Mouse (Mus musculus) hindbrain, embryonic 11.5 days (tissue): ENCODE results near the gene Fam208a. TPM values are rescaled to one million over a fixed set of nuclear protein-coding genes. Genes with fewer than 3 reads are reported as not detected.

Source experiments
- ATAC-seq: fragments of 200-750 bp; cut with Nextera tagmentation; 2 replicates; pipeline ENCODE4 v1.8.0; 2017; ENCODE audit warnings: mild to moderate bottlenecking, moderate TSS enrichment, moderate library complexity; ENCODE audit not compliant: low FRiP score
- DNase-seq: peaks from one replicate; pipeline ENCODE4 v3.0.0-alpha.2; 2015; ENCODE audit warnings: low spot score
- H3K27ac ChIP-seq: fragments of 300-500 bp; sonication (generic); 2 replicates; pipeline ENCODE4 v1.5.1; 2014; ENCODE audit warnings: mild to moderate bottlenecking, low read depth, low read length
- H3K27me3 ChIP-seq: fragments of 300-500 bp; sonication (generic); 2 replicates; pipeline ENCODE4 v1.6.1; 2014; ENCODE audit warnings: mild to moderate bottlenecking, low read length, moderate library complexity, mixed read lengths; ENCODE audit not compliant: control insufficient read depth, insufficient read depth
- H3K36me3 ChIP-seq: fragments of 300-500 bp; sonication (generic); 2 replicates; pipeline ENCODE4 v1.6.1; 2014; ENCODE audit warnings: mild to moderate bottlenecking, low read length, moderate library complexity, mixed read lengths; ENCODE audit not compliant: control insufficient read depth, insufficient read depth
- H3K4me1 ChIP-seq: fragments of 300-500 bp; sonication (generic); replicated peaks from 2 replicates; pipeline ENCODE4 v1.6.1; 2014; ENCODE audit warnings: low read length, mixed read lengths; ENCODE audit not compliant: control insufficient read depth, insufficient read depth
- H3K4me2 ChIP-seq: fragments of 300-500 bp; sonication (generic); replicated peaks from 2 replicates; pipeline ENCODE4 v1.6.1; 2014; ENCODE audit warnings: mild to moderate bottlenecking, low read depth, low read length
- H3K4me3 ChIP-seq: fragments of 300-500 bp; sonication (generic); 2 replicates; pipeline ENCODE4 v1.5.1; 2014; ENCODE audit warnings: low read depth, low read length
- H3K9ac ChIP-seq: fragments of 300-500 bp; sonication (generic); 2 replicates; pipeline ENCODE4 v1.6.1; 2014; ENCODE audit warnings: low read depth, low read length
- H3K9me3 ChIP-seq: fragments of 300-500 bp; sonication (generic); 2 replicates; pipeline ENCODE4 v1.6.1; 2016; ENCODE audit warnings: low read length; ENCODE audit not compliant: control insufficient read depth
- WGBS: fragments of 180-500 bp; shearing (Covaris S2); extraction: QIAGEN DNeasy Blood & Tissue Kit; methylation state at CpG from one replicate; pipeline ENCODE4 v1.1.7; 2014; 5-methylcytosine and 5-hydroxymethylcytosine counted together
- polyA plus RNA-seq: library from polyadenylated mRNA; unstranded; fragments of >200 nt; fragmentation: Nextera tagmentation; extraction: Ambion mirVana; gene quantifications from 2 replicates; pipeline ENCODE4 v1.2.1, GENCODE M21; 2014

Fam208a gene
- polyA plus RNA-seq, 1 experiment from 2014 or later, result 17.9 TPM

DNA sequence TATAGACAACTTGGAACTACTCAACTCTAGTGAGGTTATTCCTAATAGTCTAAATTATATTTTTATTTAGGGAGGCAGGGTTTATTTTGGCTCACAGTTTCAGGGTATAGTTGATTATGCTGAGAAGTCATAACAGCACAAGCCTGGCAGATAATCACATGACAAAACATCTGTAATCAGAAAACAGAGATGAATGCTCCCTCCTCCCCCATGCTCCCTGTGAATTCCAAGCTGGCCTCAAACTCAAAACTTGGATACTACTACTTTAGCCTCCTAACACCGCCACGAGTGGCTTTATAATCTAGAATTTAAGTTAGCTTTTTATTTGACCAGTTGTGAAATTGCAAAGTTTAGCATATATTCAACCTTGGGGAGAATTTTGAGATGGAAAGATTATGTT, 3.4 kb downstream of the Fam208a start:
- H3K9me3 ChIP-seq, result no peaks in the 10 kb centered on the region; the same call in 1 of the 2 replicates
- no peaks in the 10 kb centered on the region for H3K27me3 ChIP-seq
- no peaks in the 10 kb centered on the region for H3K4me1 ChIP-seq
- ATAC-seq (no peak), DNase-seq (no peak)
- H3K9ac ChIP-seq, result no peak overlapping the region
- no peaks in the 10 kb centered on the region for H3K36me3 ChIP-seq
- 94% methylated on average over 2 of the region's 2 CpGs for WGBS
- H3K4me2 ChIP-seq, result no peak overlapping the region
- H3K4me3 ChIP-seq, result no peak overlapping the region
- no peak overlapping the region for H3K27ac ChIP-seq

DNA sequence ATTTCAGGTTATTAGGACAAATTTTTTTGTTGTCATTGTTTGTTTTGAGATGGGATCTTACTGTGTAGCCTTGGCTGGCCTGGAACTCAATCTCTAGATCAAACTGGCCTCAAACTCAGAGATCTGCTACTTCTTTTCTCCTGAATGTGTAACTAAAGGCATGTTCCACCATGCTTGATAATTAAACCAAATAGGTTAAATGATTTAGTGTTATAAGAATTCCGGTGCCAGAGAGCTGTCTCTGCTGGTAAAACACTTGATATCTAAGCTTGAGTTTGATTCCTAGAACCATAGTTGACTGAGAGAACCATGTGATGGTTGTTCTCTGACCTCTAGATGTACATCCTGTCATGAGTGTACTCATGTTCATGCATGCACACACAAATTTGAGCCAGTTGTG, 7.5 kb downstream of the Fam208a start:
- WGBS, result 100% methylated on average over 1 of the region's 1 CpGs
- H3K36me3 ChIP-seq, result no peaks in the 10 kb centered on the region
- no peak for ATAC-seq

DNA sequence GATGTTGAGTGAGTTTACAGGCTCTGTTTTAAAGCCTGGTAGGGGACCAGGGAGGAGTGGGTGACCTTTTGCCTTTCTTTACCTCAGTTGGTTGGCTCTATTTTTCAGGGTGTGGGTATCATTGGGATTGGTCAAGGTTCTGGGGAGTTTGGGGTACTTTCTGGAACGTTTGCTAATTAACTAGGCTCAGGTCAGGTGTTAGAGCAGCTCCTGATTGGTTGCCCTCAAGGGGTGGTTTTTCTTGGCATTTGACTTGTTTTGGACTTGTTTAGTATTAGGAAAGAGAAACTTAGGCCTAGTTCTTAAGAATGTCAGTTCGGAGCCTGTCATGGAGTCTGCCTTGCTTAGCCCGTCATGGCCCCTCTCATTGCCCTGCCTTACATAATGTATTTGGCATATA, 8.2 kb downstream of the Fam208a start:
- no peak overlapping the region for H3K27ac ChIP-seq
- DNase-seq (no peak), ATAC-seq (no peak)
- no peaks in the 10 kb centered on the region for H3K36me3 ChIP-seq
- no peaks in the 10 kb centered on the region for H3K4me1 ChIP-seq
- H3K27me3 ChIP-seq, result no peaks in the 10 kb centered on the region
- no peaks in the 10 kb centered on the region for H3K9me3 ChIP-seq
- no peak overlapping the region for H3K4me3 ChIP-seq
- H3K9ac ChIP-seq, result no peak overlapping the region
- H3K4me2 ChIP-seq, result no peak overlapping the region
- 89% methylated on average over 3 of the region's 3 CpGs for WGBS

More for the DNA sequence above, 7.5 kb downstream of the Fam208a start:
- H3K9ac ChIP-seq, result no peak overlapping the region
- no peaks in the 10 kb centered on the region for H3K4me1 ChIP-seq
- H3K27ac ChIP-seq, result no peak overlapping the region
- H3K4me2 ChIP-seq, result no peak overlapping the region
- no peak for DNase-seq
- H3K4me3 ChIP-seq, result no peak overlapping the region
- no peaks in the 10 kb centered on the region for H3K27me3 ChIP-seq
- H3K9me3 ChIP-seq, result no peaks in the 10 kb centered on the region

DNA sequence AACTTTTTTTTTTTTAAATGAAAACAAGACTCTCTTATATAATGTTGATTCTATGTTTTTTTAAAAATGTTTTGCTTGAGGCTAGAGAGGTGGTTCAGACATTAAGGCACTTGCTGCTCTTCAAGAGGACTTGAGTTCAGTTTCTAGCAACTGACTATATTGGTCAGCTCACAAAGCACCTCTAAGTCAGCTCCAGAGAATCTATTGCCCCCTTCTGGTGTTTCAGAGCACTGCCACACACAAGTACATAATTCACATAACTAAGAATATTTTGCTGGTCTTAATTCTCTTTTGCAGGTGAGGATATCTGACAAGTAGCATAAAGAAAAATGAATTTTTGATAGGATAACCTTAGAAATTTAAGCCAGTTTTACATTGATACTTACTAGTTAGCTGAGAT, 12.3 kb downstream of the Fam208a start:
- no peaks in the 10 kb centered on the region for H3K27me3 ChIP-seq
- ATAC-seq, result no peak
- 0 out of 2 replicates have a peak, but pooled peaks cover 2% of the 10 kb centered on the region for H3K36me3 ChIP-seq
- no peak overlapping the region for H3K4me2 ChIP-seq
- H3K27ac ChIP-seq, result no peak overlapping the region
- no peak overlapping the region for H3K4me3 ChIP-seq
- H3K9ac ChIP-seq, result no peak overlapping the region
- H3K9me3 ChIP-seq, result no peaks in the 10 kb centered on the region
- peak; percentile 28 for DNase-seq
- H3K4me1 ChIP-seq, result no peaks in the 10 kb centered on the region

DNA sequence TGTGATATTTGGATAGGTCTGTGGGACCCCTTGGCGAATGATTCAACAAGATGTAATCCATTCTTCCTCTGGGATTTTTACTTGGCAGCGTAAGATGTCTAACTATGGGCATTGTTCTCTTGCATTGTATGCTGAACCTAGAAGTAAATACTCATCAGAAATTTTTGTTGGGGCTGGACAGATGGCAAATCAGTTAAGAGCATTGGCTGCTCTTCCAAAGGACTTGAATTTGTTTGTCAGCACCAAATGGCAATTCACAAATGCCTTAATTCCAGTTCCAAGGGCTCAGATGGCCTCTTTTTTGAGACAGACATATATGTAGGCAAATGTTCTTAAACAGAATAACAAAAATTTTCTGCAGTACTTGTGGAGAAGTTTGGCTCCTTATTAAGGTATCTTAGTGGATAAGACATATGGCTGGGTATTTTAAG, 16.2 kb downstream of the Fam208a start:
- Histone ChIP-seq H3K4me2 (no peak overlapping the region), H3K4me1 (no peaks in the 10 kb centered on the region), H3K9ac (no peak overlapping the region), H3K4me3 (no peak overlapping the region), H3K27me3 (no peaks in the 10 kb centered on the region), H3K27ac (no peak overlapping the region), H3K9me3 (no peaks in the 10 kb centered on the region), H3K36me3 (peaks cover 4% of the 10 kb centered on the region; the same call in 1 of the 2 replicates)
- 96% methylated on average over 2 of the region's 2 CpGs for WGBS
- DNase-seq (no peak), ATAC-seq (no peak)

DNA sequence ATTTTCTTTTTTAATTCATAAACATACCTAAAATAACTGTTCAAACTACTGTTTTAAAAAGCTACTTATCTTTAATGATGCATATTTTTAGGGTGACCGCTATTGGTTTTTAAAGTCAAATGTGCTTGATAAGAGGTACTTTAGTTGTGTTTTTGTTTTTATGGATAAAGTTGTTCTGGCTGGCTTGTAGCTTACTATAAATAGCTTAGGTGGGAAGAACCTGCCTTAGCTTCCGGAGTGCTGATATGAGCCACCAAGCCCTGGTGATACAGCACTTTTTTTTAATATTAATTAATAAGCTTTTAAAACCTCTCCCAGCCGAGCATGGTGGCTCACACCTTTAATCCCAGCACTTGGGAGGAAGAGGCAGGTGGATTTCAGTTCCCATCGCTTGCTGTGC, 18.3 kb downstream of the Fam208a start:
- Histone ChIP-seq H3K36me3 (peaks cover 4% of the 10 kb centered on the region; the same call in 1 of the 2 replicates), H3K9ac (no peak overlapping the region), H3K4me2 (no peak overlapping the region), H3K27ac (no peak overlapping the region), H3K4me1 (no peaks in the 10 kb centered on the region), H3K4me3 (no peak overlapping the region), H3K27me3 (no peaks in the 10 kb centered on the region), H3K9me3 (no peaks in the 10 kb centered on the region)
- DNase-seq, result no peak
- ATAC-seq, result no peak
- WGBS, result 90% methylated on average over 4 of the region's 4 CpGs

DNA sequence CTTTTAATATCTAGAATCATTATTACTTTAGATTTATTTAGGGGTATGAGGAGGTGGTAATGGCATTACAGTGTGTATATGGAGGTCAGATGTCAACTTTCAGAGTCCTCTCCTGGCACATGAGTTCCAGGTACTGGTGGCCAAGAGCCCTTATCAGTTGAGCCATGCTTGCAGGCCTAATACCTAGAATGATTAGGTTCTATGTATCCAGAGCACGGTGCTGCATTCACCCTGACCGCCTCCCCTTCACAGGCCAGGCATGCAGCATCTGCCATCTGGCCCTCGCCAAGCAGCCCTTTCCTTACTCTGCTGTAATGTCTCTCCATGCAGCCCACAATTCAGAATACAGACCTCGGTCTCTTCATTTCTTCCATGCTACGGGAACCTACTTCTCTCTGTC, 62.8 kb downstream of the Fam208a start:
- Histone ChIP-seq H3K4me1 (no peaks in the 10 kb centered on the region), H3K36me3 (peaks cover 4% of the 10 kb centered on the region; the same call in 1 of the 2 replicates), H3K9ac (no peak overlapping the region), H3K4me2 (no peak overlapping the region), H3K27me3 (no peaks in the 10 kb centered on the region), H3K27ac (no peak overlapping the region), H3K4me3 (no peak overlapping the region), H3K9me3 (no peaks in the 10 kb centered on the region)
- ATAC-seq (no peak), DNase-seq (no peak)
- 90% methylated on average over 5 of the region's 5 CpGs for WGBS

DNA sequence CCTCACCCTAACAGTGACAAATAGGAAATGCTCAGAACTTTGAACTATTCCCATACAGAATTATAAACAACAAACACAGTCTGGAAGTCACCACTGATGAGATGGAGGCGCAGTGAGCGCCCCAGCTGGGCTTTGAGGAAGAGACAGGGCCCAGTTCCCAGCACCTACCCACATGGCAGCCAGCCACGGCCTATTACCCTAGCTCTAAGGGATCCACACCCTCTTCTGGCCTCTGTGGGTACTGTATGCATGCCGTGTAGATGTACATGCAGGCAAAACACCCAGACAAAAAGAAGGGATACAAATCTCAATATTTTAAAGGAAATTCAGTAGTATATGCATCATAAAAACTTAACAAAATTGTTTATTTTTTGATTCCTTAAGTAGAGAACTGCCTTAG, 64.9 kb downstream of the Fam208a start:
- Histone ChIP-seq H3K4me3 (no peak overlapping the region), H3K9ac (no peak overlapping the region), H3K27me3 (no peaks in the 10 kb centered on the region), H3K27ac (no peak overlapping the region), H3K9me3 (no peaks in the 10 kb centered on the region), H3K4me1 (no peaks in the 10 kb centered on the region), H3K36me3 (peaks cover 4% of the 10 kb centered on the region; the same call in 1 of the 2 replicates), H3K4me2 (no peak overlapping the region)
- ATAC-seq (no peak), DNase-seq (no peak)
- WGBS, result 95% methylated on average over 4 of the region's 4 CpGs

DNA sequence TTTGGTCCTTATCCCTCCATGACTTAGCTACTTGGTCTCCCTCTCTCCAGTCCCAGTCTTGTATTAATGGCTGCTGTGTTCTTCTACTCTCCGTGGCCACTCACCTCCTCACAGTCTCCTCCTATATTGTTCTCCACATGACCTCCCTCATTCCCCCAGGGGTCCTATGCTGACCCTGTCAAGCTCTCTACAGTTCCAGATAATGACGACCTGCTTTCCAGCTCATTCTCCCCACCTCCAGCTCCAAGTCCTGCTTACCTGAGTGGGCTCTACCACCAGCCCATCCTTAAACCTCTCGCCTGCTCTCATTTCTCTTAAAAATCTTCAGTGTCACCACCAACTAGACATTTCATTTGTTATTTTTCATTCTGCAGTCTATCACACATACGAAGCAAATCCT, 72.5 kb downstream of the Fam208a start:
- H3K9me3 ChIP-seq, result no peaks in the 10 kb centered on the region
- H3K36me3 ChIP-seq, result no peaks in the 10 kb centered on the region
- 87% methylated on average over 4 of the region's 4 CpGs for WGBS
- no peaks in the 10 kb centered on the region for H3K4me1 ChIP-seq
- no peak overlapping the region for H3K4me3 ChIP-seq
- no peaks in the 10 kb centered on the region for H3K27me3 ChIP-seq
- no peak for DNase-seq
- no peak for ATAC-seq
- no peak overlapping the region for H3K4me2 ChIP-seq
- no peak overlapping the region for H3K9ac ChIP-seq
- H3K27ac ChIP-seq, result no peak overlapping the region
